Mouse (Mus musculus) frontal cortex, postnatal 25 days (tissue): ENCODE data around the gene Bcat2.

Source experiments
- DNase-seq, 2 experiments: peaks; one replicate each; pipeline ENCODE4 v3.0.0; 2022; ENCODE audit warnings: low spot score in 2 of 2

Bcat2 gene

DNA sequence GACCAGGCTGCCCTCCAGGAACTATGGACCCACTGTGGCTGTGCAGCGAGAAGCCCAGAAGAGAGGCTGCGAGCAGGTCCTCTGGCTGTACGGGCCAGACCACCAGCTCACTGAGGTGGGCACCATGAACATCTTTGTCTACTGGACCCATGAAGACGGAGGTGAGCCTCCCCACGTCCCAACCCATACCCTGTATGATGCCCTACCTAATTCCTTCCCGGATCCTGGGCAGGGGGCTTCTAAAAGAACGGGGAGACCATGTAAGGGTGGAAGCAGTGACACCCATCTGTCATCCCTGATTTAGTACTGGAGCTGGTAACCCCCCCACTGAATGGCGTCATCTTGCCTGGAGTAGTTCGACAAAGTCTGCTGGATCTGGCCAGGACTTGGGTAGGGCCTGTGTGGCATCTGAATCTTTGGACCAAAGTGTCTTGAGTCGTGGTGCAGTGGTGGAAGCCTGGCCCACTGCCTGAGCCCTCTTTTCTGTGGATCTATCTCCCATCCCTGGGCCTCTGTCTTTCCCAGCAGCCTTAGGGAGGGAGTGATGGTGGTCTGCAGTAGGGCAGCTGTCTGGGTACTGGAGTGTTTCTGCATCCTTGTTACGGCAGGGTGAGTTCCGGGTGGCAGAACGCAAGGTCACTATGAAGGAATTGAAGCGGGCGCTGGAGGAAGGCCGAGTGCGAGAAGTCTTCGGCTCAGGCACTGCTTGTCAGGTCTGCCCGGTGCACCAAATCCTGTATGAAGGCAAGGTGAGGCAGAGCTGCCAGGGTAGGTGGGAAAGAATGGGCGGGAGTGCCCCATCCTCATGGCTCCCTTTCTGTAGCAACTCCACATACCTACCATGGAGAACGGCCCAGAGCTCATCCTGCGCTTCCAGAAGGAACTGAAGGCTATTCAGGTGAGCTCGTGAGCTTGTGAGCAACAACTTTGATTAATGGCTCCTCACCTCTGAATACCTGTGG, 18.0 kb downstream of the Bcat2 start:
- no peak for DNase-seq

DNA sequence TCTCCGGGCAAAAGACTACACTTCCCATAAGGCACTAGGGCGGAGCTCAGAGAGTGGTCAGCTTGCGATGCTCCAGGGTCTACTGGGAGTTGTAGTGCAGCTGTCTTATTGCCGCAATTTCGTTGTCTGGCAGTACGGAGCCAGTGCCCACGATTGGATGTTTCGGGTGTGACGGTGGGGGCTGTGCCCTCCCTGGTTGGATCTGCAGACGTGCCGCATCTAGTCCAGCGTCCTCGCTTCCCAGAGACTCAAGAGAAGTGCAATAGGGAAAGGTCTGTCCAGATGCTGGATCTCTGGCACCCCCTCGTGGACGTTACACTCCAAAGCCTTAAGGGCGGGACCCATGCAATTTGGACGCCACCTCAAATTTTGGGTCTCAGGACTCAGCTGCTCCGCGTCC, 19.2 kb downstream of the Bcat2 start:
- peak; percentile 90 to 95 for DNase-seq

- DNase-seq: no peak
Observed at GRCm38 (mm10) chr7:45589898-45590297, 19.9 kb downstream of the Bcat2 start.

DNA sequence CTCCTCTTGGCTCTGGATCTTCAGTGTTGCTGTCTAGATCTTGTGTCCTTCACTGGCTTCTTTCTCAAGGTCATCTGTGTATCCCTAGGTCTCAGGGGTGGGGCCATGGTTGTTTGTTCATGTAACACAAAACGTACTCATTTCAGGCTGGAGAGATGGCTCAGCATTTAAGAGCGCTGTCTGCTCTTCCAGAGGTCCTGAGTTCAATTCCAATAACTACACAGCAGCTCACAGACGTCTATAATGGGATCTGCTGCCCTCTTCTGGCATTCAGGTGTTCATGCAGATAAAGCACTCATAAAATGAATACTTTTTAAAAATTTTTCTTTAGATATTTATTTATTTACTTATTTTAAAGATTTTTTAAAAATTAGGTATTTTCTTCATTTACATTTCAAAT, 20.9 kb downstream of the Bcat2 start:
- no peak for DNase-seq

DNA sequence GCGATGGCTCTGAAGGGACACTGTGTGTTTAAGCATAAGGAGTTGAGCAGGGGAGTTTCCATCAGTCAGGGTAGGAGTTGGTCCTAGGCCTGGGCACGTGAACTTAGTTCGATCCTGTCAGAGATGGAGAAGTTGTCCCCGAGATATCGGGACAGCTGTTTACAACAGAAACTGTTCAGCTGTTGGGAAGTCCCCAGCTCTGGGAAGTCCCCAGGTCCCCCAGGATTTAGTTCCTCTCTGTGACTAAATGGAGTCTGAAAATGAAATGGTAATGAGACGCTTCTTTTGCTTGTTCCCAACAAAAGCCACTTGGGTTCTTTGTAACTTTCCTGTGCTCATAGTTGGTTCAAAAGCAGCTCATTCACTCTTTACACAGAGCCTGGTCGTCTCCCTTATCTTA, 21.9 kb downstream of the Bcat2 start:
- DNase-seq: no peak

DNA sequence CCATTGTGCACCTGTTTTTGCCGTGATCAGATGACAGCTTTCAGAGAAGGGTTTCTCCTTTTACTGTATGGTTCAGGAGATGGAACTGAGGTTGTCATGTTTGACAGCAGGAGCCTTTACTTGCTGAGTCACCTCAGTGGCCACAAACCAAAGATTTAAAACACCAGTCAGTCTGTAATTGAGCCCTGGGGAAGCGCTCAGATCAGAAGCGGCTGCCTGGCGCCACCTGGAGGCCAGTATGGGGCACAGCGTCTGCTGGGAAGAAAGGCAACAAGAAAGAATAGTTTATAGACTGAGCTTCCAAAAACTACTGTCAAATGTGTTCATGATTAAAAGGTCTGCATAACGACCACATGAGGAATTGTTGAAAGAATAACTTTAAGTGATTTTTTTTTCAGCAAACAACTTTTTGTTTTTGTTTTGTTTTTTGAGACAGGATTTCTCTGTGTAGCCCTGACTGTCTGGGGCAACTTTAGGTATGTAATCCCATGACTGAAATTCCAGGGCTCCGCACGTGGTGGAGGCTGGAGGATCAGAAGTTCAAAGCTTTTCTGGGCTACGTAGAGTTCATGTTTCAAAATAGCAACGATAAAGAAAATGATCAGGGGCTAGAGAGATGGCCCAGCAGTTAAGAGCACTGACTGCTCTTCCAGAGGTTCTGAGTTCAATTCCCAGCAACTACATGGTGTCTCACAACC, 23.3 kb downstream of the Bcat2 start:
- DNase-seq: peak; percentile 58 to 62

DNA sequence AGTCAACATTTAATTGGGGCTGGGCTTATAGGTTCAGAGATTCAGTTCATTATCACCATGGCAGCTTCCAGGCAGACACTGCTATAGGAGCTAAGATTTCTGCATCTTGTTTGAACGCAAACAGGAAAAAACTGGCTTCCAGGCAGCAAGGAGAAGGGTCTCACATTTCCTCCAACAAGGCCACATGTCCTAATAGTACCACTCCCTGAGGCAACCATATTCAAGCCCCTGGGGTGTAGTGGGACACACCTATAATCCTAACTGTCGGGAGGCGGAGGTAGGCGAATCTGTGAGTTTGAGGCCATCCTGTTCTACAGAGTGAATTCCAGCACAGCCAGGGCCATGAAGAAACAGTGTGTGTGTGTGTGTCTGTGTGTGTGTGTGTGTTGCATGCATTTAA, 25.2 kb downstream of the Bcat2 start:
- no peak for DNase-seq

DNA sequence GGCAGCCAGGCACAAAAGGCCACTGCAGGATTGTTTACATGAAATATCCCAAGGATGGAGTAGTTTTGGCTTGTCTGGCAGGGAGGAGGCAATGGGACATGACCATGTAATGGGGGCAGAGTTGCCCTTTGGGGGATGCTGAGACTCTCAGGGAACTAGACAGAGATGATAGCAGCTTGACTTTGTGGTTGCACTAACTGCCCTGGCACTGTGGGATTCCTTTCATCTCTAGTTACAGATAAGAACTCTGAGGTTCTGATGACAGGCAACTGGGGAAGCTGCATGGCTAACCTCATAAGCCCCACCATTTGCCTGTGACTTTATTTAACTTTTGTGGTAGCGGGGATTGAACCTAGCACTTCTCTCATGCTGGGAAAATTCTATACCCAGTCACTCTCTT, 26.2 kb downstream of the Bcat2 start:
- no peak for DNase-seq

DNA sequence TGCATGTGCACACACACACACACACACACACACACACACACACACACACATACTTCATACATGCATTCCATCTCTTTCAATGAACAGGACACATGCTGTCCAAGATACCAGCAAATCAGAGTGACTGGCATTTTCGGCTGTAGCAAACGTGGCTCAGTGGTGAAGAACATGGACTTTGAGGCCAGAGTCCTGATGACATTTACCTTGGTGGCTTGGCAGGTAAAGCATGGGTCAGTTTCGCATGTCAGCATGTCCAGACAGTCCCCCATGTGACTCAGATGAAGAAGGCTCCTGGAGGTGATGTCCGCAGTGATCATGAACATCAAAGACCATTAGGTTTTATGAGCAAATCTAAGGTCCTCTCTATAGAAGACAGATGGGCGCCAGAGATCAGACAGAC, 27.1 kb downstream of the Bcat2 start:
- DNase-seq: no peak

GRCm38 (mm10) chr7:45597527-45597926, 27.6 kb downstream of the Bcat2 start:
- no peak for DNase-seq

DNA sequence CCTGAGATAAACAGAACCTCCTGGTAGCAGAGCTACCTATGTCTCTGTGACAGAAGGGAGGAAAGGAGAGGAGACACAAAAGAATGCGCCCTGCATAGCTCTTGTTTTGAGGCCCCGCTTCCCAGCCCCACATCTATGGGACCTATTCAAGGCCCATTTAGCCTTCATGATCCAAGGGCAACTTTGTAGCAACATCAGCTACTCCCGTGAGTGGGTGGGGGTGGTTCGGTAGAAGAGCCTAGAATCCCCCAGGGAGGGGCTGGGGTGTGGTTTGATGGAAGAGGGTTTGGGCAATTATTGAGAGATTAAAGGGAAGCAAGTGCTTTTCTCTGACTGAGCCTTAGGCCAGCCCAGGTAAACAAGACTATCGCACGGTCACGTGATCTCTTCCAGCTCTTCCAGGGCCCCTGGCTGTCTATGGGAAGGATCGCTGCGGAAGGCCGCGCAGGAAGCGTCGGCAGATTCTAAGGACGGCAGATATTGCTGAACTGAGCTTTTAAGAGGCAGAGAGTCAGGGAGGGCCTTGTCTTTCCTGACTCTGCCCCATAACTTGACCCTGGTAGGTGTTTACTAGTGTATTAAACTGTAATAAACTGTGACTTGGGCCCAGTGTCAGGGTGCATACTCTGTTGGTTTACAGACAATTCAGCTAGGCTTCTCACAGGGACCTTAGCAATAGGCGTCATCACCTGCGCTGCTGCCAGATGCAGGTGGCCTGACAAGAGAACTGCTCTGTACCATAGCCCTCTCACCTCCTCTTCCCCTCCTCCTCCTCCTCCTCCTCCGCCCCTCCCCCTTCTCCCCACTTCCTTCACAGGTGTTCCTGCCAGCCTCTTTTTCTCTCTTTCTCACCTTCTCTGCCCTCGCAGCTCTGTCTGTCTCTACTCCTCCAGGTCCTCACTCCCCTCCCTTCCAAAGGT, 29.3 kb downstream of the Bcat2 start:
- no peak for DNase-seq

- no peak for DNase-seq
Observed at GRCm38 (mm10) chr7:45605704-45606289, 35.8 kb downstream of the Bcat2 start.

- no peak for DNase-seq
Observed at GRCm38 (mm10) chr7:45609511-45609910, 39.6 kb downstream of the Bcat2 start.

DNA sequence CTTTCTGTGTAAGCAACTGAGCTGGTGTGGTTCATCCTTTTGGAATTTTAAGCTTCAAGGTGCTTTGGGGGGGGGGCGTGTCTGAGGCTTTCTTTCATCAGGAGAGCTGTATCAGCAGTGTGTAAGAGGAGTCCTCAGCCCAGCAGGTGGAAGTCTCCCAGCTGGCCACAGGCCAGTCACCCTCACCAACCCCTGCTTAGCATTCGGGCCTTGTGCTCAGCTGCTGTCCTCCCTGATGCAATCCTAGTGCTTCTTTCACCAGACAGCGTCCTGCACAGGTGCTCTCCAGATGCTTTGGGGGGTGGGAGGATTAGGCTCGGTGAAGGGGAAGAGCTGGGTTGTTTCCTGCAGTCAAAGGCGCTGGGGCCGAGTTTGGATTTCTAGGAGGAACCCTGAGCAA, 46.3 kb downstream of the Bcat2 start:
- DNase-seq: no peak

DNA sequence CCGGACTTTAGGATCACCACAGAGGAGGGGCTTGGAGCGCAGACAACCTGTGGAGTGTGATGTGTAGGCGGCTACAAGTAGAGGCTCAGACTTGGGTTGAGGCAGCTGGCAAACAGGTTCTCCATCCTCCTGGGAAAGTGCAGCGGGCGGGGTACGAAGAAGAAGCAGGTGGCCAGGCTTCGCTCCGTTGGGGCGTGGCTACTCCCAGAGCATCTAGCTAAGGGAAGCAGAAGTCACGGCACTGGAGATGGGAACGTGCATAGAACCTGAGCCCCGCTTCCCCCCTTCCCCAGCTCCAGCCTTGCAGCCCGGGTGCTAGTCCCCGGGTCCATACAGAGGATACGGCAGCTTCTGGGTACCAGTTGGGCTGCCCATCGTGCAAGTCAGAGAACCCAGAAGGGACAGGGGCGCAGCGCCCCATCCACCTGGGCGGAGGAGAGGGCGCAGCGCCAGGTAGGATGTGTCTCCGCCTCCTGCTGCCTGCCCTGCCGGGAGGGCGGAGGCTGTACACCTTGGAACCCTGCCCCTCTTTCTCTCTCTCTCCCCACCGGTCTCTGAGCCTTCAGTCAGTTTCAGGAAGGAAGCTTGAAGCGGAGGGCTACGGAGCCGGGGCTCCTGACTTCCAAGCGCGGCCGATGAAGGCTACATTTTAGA, 47.2 kb downstream of the Bcat2 start, which contains the start of gene Fut1:
Fut1 (plus strand) TSS at position 248 of the 654 bp plus-strand sequence.
- DNase-seq: no peak

GRCm38 (mm10) chr7:45618316-45618715, 48.4 kb downstream of the Bcat2 start:
- DNase-seq: no peak

DNA sequence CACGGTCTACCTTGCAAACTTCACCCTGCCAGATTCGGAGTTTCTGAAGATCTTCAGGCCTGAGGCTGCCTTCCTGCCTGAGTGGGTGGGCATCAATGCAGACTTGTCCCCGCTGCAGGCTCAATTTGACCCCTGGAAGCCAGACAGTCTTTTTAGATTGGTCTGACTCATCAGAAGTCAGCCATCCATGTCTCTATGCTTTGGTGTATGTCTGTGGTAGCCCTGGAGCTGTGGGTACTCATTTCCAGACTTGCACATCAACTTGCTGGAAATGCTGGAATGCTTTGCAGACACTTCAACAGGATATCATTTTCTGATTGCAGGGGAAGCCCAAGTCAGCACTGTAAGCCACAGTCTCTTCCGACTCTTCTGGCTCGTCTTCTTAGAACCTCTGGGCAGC, 49.6 kb downstream of the Bcat2 start:
- DNase-seq: no peak

DNA sequence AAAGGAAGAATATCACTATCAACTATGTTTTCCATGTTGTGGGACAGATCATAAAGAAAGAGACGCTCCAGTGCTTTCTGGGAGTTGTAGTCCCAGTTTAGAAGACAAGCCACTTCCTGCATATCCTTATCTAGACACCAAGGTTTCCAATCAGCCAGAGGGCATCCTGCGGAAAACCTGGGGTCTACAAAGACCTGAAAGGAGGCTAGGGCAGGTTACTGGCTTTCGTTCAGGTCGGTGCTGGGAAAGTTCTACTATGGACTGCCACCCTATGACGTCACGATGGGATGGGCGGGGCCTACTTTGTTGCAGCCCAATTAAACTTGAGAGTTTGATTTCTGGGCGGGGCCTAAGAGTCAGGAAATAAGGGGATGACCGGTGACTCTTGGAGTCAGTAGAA, 51.5 kb downstream of the Bcat2 start, which contains the start of gene Izumo1:
Izumo1 (plus strand) TSS at position 369 of the 400 bp plus-strand sequence.
- DNase-seq: no peak

DNA sequence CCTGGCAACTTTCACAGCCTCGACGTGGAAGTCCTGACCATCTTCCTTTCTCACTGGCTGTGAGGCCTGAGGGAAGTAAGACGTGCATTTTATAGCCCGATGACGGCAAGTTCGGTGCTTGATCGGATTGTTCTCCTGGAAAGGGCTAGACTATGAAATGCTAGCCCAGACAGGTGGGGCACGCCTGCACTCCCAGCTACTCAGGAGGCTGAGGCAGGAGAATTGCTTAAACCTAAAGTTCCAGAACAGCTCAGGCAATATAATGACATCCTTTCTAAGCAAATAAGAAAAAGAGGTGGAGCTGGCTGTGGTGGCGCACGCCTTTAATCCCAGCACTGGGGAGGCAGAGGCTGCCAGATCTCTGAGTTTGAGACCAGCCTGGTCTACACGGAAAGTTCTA, 53.6 kb downstream of the Bcat2 start:
- no peak for DNase-seq

GRCm38 (mm10) chr7:45624718-45625117, 54.8 kb downstream of the Bcat2 start:
- no peak for DNase-seq

DNA sequence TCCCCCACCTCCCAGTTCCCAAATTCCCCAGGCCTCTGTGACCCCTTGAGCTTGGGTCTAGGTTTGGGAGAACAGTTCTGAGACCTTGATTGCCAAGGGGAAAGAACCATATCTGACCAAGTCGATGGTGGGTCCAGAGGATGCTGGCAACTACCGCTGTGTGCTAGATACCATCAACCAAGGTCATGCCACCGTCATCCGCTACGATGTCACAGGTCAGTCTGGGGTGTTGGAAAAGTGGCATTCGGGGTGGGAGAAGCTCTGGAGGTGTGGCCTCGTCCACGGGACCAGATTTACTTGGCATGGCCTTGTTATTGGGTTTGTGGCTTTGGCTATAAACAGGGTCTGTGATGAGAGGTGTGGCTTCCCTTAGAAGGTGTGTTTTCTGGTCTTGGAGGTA, 55.5 kb downstream of the Bcat2 start:
- DNase-seq: no peak
